Mouse (Mus musculus): ENCODE results near the gene Shank2. TPM values are rescaled to one million over a fixed set of nuclear protein-coding genes. Genes with fewer than 3 reads are reported as not detected.

The Shank2 gene
- polyA plus RNA-seq, 1 experiment from 2014 or later, result 0.40 TPM

DNA sequence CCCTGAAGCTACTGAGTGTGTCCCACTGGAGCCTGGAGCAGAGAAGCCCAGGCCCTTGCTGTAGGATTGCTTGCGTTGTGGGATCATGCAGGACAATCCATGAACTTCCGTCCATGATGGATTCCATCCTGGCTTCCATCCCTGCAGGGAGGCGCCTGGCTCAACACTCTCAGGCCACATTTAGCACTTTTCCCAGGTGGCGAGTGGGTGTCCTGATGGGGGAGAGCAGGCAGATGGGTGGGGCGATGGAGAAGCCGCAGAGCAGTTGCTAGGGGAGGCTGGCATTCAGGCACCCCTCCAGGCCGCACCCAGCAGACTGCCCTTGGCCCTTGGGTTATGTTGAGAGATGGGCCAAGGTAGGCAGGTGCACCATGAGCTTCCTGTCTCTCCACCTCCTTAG is 266.6 kb downstream of the Shank2 start:
- no peak overlapping the region for H3K4me2 ChIP-seq
- no peak overlapping the region for H3K27ac ChIP-seq (ENCODE audit: low read depth, low read length)
- no peaks in the 10 kb centered on the region for H3K9me3 ChIP-seq (replicated peaks; ENCODE audit: control insufficient read depth, low read length)
- no peaks in the 10 kb centered on the region for H3K36me3 ChIP-seq (ENCODE audit: control insufficient read depth, insufficient read depth, low read length)
- WGBS (ENCODE audit: insufficient replicate concordance), result 65% methylated on average over 6 of the region's 7 CpGs
- no peak for ATAC-seq (replicated peaks; ENCODE audit: insufficient number of reproducible peaks, low FRiP score, low TSS enrichment)
- 0 out of 2 replicates have a peak, but pooled peaks cover 3% of the 10 kb centered on the region for H3K27me3 ChIP-seq (ENCODE audit: control insufficient read depth, insufficient read depth, low read length)
- H3K4me1 ChIP-seq (ENCODE audit: control insufficient read depth, insufficient read depth, low read length), result no peaks in the 10 kb centered on the region
- H3K9ac ChIP-seq (ENCODE audit: low read depth, low read length), result no peak overlapping the region
- H3K4me3 ChIP-seq (ENCODE audit: low read depth, low read length), result no peak overlapping the region

DNA sequence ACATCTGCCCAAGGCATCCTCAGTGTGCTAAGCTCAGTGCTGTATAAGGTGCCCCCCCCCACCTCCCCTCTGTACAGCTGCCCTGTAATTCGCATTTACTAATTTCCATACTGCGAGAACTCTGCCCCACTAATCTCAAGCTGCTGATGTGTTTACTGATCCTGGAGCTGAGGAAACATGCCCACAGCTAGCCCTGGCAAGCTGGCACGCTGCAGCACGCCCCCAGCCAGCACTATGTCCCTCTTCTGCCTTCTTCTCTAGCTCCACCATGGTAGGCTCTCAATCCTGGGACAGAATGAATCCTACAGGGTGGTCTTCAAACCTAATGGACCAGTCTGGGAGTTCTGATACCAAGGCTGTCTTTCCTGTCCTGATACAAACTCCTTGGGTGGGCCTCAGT is 267.1 kb downstream of the Shank2 start:
- H3K9me3 ChIP-seq (replicated peaks; ENCODE audit: control insufficient read depth, low read length), result no peaks in the 10 kb centered on the region

DNA sequence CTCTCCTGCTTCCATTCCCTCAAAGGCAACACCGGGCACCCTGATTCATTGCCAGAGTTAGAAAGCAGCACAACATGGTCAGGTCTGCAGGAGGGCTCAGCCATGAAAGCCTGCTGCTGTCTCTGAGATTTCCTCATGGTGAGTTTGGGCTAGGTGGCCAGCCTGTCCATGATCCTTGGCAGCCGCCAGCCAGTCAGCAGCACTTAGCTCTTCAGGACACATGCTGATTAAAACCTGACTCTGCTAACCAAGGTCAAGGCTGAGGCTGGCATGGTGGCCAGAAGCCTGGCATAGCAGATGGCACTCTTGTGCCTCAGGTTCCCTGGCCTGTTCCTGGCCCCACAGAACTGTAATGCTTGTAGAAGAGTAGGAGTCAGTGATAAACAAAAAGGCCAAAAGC is 269.3 kb downstream of the Shank2 start:
- no peaks in the 10 kb centered on the region for H3K9me3 ChIP-seq (replicated peaks; ENCODE audit: control insufficient read depth, low read length)
- no peak overlapping the region for H3K27ac ChIP-seq (ENCODE audit: low read depth, low read length)
- H3K9ac ChIP-seq (ENCODE audit: low read depth, low read length), result no peak overlapping the region
- no peak overlapping the region for H3K4me2 ChIP-seq
- H3K36me3 ChIP-seq (ENCODE audit: control insufficient read depth, insufficient read depth, low read length), result no peaks in the 10 kb centered on the region
- 75% methylated on average over 2 of the region's 2 CpGs for WGBS (ENCODE audit: insufficient replicate concordance)
- H3K4me1 ChIP-seq (ENCODE audit: control insufficient read depth, insufficient read depth, low read length), result no peaks in the 10 kb centered on the region
- ATAC-seq (replicated peaks; ENCODE audit: insufficient number of reproducible peaks, low FRiP score, low TSS enrichment), result no peak
- no peak overlapping the region for H3K4me3 ChIP-seq (ENCODE audit: low read depth, low read length)
- 0 out of 2 replicates have a peak, but pooled peaks cover 3% of the 10 kb centered on the region for H3K27me3 ChIP-seq (ENCODE audit: control insufficient read depth, insufficient read depth, low read length)

More for the DNA sequence above, 267.1 kb downstream of the Shank2 start:
- no peaks in the 10 kb centered on the region for H3K4me1 ChIP-seq (ENCODE audit: control insufficient read depth, insufficient read depth, low read length)
- no peak for ATAC-seq (replicated peaks; ENCODE audit: insufficient number of reproducible peaks, low FRiP score, low TSS enrichment)
- H3K4me2 ChIP-seq, result no peak overlapping the region
- no peak overlapping the region for H3K9ac ChIP-seq (ENCODE audit: low read depth, low read length)
- H3K27me3 ChIP-seq (ENCODE audit: control insufficient read depth, insufficient read depth, low read length), result 0 out of 2 replicates have a peak, but pooled peaks cover 3% of the 10 kb centered on the region
- H3K36me3 ChIP-seq (ENCODE audit: control insufficient read depth, insufficient read depth, low read length), result no peaks in the 10 kb centered on the region
- no peak overlapping the region for H3K27ac ChIP-seq (ENCODE audit: low read depth, low read length)
- no peak overlapping the region for H3K4me3 ChIP-seq (ENCODE audit: low read depth, low read length)
- 80% methylated on average over 4 of the region's 4 CpGs for WGBS (ENCODE audit: insufficient replicate concordance)

DNA sequence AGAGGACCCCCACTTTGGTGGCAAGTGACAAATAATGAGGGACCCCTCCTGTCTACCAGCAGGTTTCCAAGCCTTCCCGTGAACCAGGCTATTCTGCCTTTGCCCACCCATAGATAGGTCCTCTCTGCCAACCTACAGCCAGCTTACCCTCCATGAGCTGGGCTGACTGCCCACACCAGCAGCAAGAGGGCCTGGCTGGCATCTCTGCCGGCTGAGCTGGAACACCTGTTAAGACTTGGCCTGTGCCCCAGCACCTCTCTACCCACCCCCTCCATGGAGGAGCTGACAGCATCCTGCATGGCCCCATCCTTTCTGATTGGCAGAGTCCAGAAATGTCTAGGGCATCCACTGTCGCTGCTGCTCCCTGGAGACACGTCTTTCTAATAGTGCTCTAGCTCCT is 277.0 kb downstream of the Shank2 start:
- Histone ChIP-seq H3K4me3 (ENCODE audit: low read depth, low read length) (no peak overlapping the region), H3K9me3 (replicated peaks; ENCODE audit: control insufficient read depth, low read length) (no peaks in the 10 kb centered on the region), H3K27me3 (ENCODE audit: control insufficient read depth, insufficient read depth, low read length) (peaks cover 12% of the 10 kb centered on the region), H3K27ac (ENCODE audit: low read depth, low read length) (no peak overlapping the region), H3K36me3 (ENCODE audit: control insufficient read depth, insufficient read depth, low read length) (no peaks in the 10 kb centered on the region), H3K4me1 (ENCODE audit: control insufficient read depth, insufficient read depth, low read length) (no peaks in the 10 kb centered on the region), H3K9ac (ENCODE audit: low read depth, low read length) (no peak overlapping the region), H3K4me2 (no peak overlapping the region)
- 67% methylated on average over 4 of the region's 4 CpGs for WGBS (ENCODE audit: insufficient replicate concordance)
- ATAC-seq (replicated peaks; ENCODE audit: insufficient number of reproducible peaks, low FRiP score, low TSS enrichment), result no peak

DNA sequence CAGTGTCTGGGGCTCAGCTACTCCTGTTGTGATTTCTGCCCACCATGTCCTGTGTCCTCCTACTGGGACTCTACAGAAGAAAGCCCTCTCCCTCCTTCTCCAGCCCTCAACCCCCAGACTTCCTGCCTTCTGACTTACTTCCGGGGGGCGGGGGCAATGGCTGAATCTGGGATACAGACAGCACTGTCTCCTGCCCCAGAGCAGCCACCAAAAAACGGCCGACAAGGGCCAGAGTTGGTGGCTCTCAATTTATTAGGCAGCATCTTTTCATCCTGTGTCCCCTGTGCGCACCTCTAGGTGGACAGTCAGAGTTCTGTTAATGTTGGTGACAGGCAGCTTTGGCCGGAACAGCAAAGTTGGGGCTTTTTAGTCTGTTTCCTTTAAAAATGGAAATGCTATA is 282.0 kb downstream of the Shank2 start:
- Histone ChIP-seq H3K9ac (ENCODE audit: low read depth, low read length) (no peak overlapping the region), H3K27me3 (ENCODE audit: control insufficient read depth, insufficient read depth, low read length) (peaks cover 31% of the 10 kb centered on the region), H3K4me3 (ENCODE audit: low read depth, low read length) (peak overlapping the region; percentile 42), H3K9me3 (replicated peaks; ENCODE audit: control insufficient read depth, low read length) (no peaks in the 10 kb centered on the region), H3K4me1 (ENCODE audit: control insufficient read depth, insufficient read depth, low read length) (peaks cover 4% of the 10 kb centered on the region; the same call in 1 of the 2 replicates), H3K4me2 (peak overlapping the region; percentile 72), H3K27ac (ENCODE audit: low read depth, low read length) (no peak overlapping the region), H3K36me3 (ENCODE audit: control insufficient read depth, insufficient read depth, low read length) (no peaks in the 10 kb centered on the region)
- ATAC-seq (replicated peaks; ENCODE audit: insufficient number of reproducible peaks, low FRiP score, low TSS enrichment), result no peak
- WGBS (ENCODE audit: insufficient replicate concordance), result 10% methylated on average over 6 of the region's 6 CpGs

DNA sequence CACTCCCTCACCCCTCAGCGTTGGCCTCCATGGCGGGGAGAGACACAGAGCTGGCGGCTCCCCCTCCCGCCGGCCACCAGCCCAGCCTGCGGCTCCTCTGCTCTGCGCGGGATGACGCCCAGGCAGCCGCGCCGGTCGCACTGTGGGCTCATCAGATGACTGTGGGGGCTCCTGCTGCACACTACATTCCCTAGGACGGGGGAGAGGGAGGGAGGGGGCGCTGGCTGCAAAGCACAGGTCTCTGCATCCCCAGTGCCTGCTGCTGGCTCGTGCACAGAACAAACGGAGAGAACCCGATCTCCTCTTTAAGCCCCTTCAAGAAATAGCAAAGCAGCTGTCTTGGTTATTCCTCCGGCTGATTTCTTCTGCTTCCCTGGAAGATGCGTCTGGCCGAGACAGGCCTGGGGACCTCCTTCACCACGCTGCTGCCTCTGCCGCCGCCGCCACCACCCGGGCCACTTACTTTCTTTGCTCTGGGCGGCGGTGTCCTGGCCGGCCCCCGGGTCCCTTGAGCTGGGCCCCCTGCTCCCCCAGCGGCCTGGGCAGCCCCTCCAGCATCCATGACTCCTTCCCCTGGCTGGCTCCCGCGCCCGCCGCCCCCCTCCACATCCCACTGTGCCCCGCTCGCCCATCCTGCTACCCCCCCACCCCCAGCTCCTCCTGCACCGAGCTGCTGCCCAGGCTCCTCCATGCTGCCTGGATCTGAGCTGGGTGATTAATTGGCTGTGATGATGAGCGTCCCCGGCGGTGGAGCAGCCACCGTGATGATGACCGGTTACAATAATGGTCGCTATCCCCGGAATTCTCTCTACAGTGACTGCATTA is 282.7 kb downstream of the Shank2 start:
- H3K9ac ChIP-seq (ENCODE audit: low read depth, low read length), result peak overlapping the region; percentile 17; the same call in 1 of the 2 replicates
- no peaks in the 10 kb centered on the region for H3K9me3 ChIP-seq (replicated peaks; ENCODE audit: control insufficient read depth, low read length)
- peaks cover 4% of the 10 kb centered on the region; the same call in 1 of the 2 replicates for H3K4me1 ChIP-seq (ENCODE audit: control insufficient read depth, insufficient read depth, low read length)
- peak overlapping the region; percentile 42 for H3K4me3 ChIP-seq (ENCODE audit: low read depth, low read length)
- H3K27ac ChIP-seq (ENCODE audit: low read depth, low read length), result no peak overlapping the region
- peaks cover 31% of the 10 kb centered on the region for H3K27me3 ChIP-seq (ENCODE audit: control insufficient read depth, insufficient read depth, low read length)
- H3K36me3 ChIP-seq (ENCODE audit: control insufficient read depth, insufficient read depth, low read length), result no peaks in the 10 kb centered on the region
- H3K4me2 ChIP-seq, result peak overlapping the region; percentile 72
- under 1% methylated on average over 43 of the region's 45 CpGs for WGBS (ENCODE audit: insufficient replicate concordance)
- peak; percentile 57; the same call in 1 of the 2 replicates for ATAC-seq (replicated peaks; ENCODE audit: insufficient number of reproducible peaks, low FRiP score, low TSS enrichment)

DNA sequence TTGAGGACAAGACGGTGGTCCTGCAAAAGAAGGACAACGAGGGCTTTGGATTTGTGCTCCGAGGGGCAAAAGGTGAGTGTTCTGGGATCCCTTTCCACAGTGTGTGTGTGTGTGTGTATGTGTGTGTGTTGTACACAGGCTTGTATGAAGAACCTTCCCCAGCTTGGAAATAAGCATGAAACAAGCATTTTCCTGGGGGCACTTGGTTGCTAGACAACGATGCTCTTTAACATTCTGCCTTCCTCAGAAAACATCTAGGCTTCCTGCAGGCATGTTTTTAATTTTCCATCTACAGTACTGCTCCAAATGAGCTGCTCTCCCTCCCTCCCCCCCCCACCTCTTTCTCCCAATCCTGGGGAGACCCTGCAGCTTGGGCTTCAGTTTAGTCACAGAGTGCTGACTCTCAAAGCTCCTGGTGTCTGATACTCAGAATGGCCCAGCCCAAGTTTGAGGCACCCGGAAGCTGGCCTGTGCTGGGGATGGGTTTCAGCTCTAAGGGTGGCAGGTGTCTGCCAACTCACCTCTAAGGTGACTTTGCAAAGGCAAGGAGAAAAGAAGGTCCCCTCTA is 283.4 kb downstream of the Shank2 start:
- WGBS (ENCODE audit: insufficient replicate concordance), result 31% methylated on average over 5 of the region's 5 CpGs
- H3K4me3 ChIP-seq (ENCODE audit: low read depth, low read length), result peak overlapping the region; percentile 42
- no peaks in the 10 kb centered on the region for H3K36me3 ChIP-seq (ENCODE audit: control insufficient read depth, insufficient read depth, low read length)

DNA sequence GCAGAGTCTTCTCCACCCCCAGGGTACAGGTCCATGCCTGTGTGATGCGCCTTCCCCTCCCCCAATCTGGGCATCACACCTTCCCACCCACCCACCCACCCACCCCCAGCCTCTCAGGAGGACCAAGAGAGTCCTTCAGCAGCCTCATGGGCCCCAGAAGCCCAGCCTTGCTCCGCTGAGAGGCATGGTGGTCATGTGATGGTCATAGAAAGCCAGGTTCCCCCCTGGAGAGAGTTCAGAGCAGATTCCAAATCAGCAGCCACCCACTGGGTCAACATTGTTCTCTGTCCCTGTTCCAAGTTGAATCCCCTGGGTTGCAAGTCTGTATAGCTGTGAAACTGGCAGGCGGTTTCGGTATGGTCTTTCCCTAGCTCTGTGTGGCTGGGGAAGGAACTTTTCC is 284.2 kb downstream of the Shank2 start:
- peaks cover 31% of the 10 kb centered on the region for H3K27me3 ChIP-seq (ENCODE audit: control insufficient read depth, insufficient read depth, low read length)

More for the DNA sequence above, 283.4 kb downstream of the Shank2 start:
- peak overlapping the region; percentile 72 for H3K4me2 ChIP-seq
- H3K27ac ChIP-seq (ENCODE audit: low read depth, low read length), result no peak overlapping the region
- ATAC-seq (replicated peaks; ENCODE audit: insufficient number of reproducible peaks, low FRiP score, low TSS enrichment), result no peak
- peaks cover 31% of the 10 kb centered on the region for H3K27me3 ChIP-seq (ENCODE audit: control insufficient read depth, insufficient read depth, low read length)
- H3K9me3 ChIP-seq (replicated peaks; ENCODE audit: control insufficient read depth, low read length), result no peaks in the 10 kb centered on the region
- peaks cover 4% of the 10 kb centered on the region; the same call in 1 of the 2 replicates for H3K4me1 ChIP-seq (ENCODE audit: control insufficient read depth, insufficient read depth, low read length)
- H3K9ac ChIP-seq (ENCODE audit: low read depth, low read length), result no peak overlapping the region

More for the DNA sequence above, 284.2 kb downstream of the Shank2 start:
- Histone ChIP-seq H3K27ac (ENCODE audit: low read depth, low read length) (no peak overlapping the region), H3K4me2 (no peak overlapping the region), H3K9me3 (replicated peaks; ENCODE audit: control insufficient read depth, low read length) (no peaks in the 10 kb centered on the region), H3K9ac (ENCODE audit: low read depth, low read length) (no peak overlapping the region), H3K36me3 (ENCODE audit: control insufficient read depth, insufficient read depth, low read length) (no peaks in the 10 kb centered on the region), H3K4me1 (ENCODE audit: control insufficient read depth, insufficient read depth, low read length) (peaks cover 4% of the 10 kb centered on the region; the same call in 1 of the 2 replicates), H3K4me3 (ENCODE audit: low read depth, low read length) (no peak overlapping the region)
- ATAC-seq (replicated peaks; ENCODE audit: insufficient number of reproducible peaks, low FRiP score, low TSS enrichment), result no peak
- WGBS (ENCODE audit: insufficient replicate concordance), result 80% methylated on average over 4 of the region's 4 CpGs

Measured in heart, embryonic 11.5 days (tissue).